Mouse (Mus musculus) forebrain, embryonic 10.5 days (tissue): ENCODE data around the gene Stk40. TPM values are rescaled to one million over a fixed set of nuclear protein-coding genes. Genes with fewer than 3 reads are reported as not detected.

Source experiments
- DNase-seq: peaks from one replicate; pipeline ENCODE4 v3.0.0-alpha.2; 2017; ENCODE audit warnings: low spot score; ENCODE audit errors: extremely low spot score
- H3K27ac ChIP-seq: fragments of 300-500 bp; sonication (generic); 2 replicates; pipeline ENCODE4 v1.5.1; 2016; ENCODE audit warnings: mild to moderate bottlenecking
- H3K27me3 ChIP-seq: fragments of 300-500 bp; sonication (generic); 2 replicates; pipeline ENCODE4 v1.6.1; 2016; ENCODE audit warnings: mild to moderate bottlenecking; ENCODE audit not compliant: poor library complexity, severe bottlenecking
- H3K36me3 ChIP-seq: fragments of 300-500 bp; sonication (generic); replicated peaks from 2 replicates; pipeline ENCODE4 v1.6.1; 2016; ENCODE audit warnings: mild to moderate bottlenecking, moderate library complexity
- H3K4me1 ChIP-seq: fragments of 300-500 bp; sonication (generic); 2 replicates; pipeline ENCODE4 v1.6.1; 2016
- H3K4me3 ChIP-seq: fragments of 300-500 bp; sonication (generic); 2 replicates; pipeline ENCODE4 v1.5.1; 2016; ENCODE audit warnings: mild to moderate bottlenecking, moderate library complexity
- H3K9me3 ChIP-seq: fragments of 300-500 bp; sonication (generic); 2 replicates; pipeline ENCODE4 v1.6.1; 2016; ENCODE audit warnings: mild to moderate bottlenecking, moderate library complexity
- whole genome bisulfite sequencing: fragments of 180-500 bp; shearing (Covaris S2); methylation state at CpG from one replicate; pipeline ENCODE4 v1.1.7; 2016; 5-methylcytosine and 5-hydroxymethylcytosine counted together
- polyA plus RNA-seq: library from polyadenylated mRNA; unstranded; fragments of >200 nt; fragmentation: Nextera tagmentation; extraction: Ambion mirVana; gene quantifications from 2 replicates; pipeline ENCODE4 v1.2.1, GENCODE M21; 2016

The Stk40 gene
- polyA plus RNA-seq, 1 experiment from 2014 or later: 43.7 TPM

DNA sequence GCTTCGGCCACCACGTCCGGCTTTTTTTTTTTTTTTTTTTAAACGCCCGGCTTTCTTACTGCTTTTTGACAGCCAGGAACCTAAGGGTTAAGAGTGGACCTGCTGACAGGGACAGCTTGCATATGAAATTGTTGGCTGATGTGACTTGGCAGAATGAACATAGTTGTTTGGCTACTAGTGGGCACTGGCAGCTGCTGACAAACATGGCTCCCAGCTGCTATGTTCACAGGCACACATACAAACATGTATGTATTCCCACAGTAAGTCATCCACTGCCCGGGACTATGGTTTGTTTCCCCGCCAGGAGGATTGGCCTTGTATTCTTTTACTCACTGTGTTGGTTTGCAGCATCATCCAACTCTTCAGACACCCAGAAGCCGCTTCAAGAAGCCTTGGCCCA lies 13.4 kb downstream of the Stk40 start:
- WGBS: 89% methylated on average over 8 of the region's 8 CpGs
- peaks cover 15% of the 10 kb centered on the region for H3K4me1 ChIP-seq

DNA sequence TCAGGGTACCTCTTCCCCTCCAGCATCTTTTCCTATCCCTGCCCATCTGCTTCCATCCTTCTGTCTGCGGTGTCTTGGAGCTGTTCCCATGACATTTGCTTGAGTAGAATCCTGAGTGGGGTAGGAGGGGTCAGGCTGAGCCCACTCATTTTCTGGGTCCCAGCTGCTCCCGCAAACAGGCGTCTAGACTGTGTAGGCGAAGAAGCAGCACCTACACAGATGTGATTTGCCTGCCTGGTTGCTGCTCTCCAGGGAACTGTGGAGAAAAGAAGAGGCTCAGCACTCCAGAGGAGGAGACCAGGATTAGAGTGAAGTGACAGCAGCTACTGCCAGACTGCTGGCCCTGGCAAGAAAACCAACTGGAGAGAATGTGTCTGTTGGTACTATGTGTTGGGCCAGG lies 14.9 kb downstream of the Stk40 start:
- H3K4me1 ChIP-seq: peaks cover 11% of the 10 kb centered on the region
- 96% methylated on average over 4 of the region's 4 CpGs for WGBS
- no peak overlapping the region for H3K27ac ChIP-seq
- H3K27me3 ChIP-seq: no peaks in the 10 kb centered on the region
- H3K36me3 ChIP-seq: peaks cover 42% of the 10 kb centered on the region
- no peak overlapping the region for H3K4me3 ChIP-seq
- peaks cover 14% of the 10 kb centered on the region for H3K9me3 ChIP-seq
- DNase-seq: no peak

More for the DNA sequence above, 13.4 kb downstream of the Stk40 start:
- Histone ChIP-seq H3K27me3 (no peaks in the 10 kb centered on the region), H3K36me3 (peaks cover 36% of the 10 kb centered on the region), H3K9me3 (peaks cover 12% of the 10 kb centered on the region), H3K4me3 (no peak overlapping the region), H3K27ac (no peak overlapping the region)
- no peak for DNase-seq

DNA sequence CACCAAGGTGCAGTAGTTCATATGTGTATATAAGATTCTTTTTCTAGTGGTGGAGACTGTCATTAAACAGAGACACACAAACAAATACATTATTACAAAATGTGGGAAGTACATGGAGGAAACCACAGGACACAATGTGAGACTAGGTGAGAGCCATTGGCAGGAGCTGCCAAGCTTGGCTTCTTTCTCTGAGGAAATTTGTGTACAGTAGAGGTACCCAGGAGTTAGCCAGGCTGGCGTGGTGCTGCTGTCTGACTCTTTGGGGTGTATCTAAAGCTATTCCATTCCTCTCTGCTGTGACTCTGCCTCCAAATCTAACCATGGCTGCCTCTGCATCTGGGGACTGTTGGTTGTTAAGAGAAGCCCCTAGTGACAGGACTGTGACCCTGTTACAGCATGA lies 15.3 kb downstream of the Stk40 start:
- peaks cover 7% of the 10 kb centered on the region for H3K4me1 ChIP-seq
- H3K4me3 ChIP-seq: no peak overlapping the region
- peaks cover 45% of the 10 kb centered on the region for H3K36me3 ChIP-seq
- H3K9me3 ChIP-seq: peaks cover 14% of the 10 kb centered on the region
- no peak overlapping the region for H3K27ac ChIP-seq
- H3K27me3 ChIP-seq: no peaks in the 10 kb centered on the region
- no peak for DNase-seq
- 82% methylated on average over 1 of the region's 1 CpGs for WGBS

DNA sequence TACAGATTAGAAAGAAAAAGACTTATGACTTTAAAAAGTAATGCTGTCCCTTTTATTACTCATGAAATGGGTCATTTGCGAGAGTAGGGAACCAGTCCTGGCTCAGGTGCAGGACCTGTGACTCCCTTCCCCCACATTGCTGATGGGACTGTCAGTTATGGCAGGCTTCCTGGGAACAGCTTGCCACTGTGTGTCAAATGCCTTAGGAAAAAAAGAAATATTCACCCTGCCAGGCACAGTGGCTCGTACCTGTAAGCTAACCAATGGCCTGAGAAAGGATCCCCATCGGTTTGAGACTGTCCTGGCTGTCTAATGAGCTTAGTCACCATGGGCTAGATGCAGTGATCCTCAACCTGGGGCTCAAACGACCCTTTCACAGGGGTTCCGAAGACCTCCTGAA lies 16.3 kb downstream of the Stk40 start:
- H3K9me3 ChIP-seq: peaks cover 14% of the 10 kb centered on the region
- no peak for DNase-seq
- H3K4me1 ChIP-seq: peaks cover 7% of the 10 kb centered on the region
- H3K4me3 ChIP-seq: no peak overlapping the region
- H3K27ac ChIP-seq: no peak overlapping the region
- 90% methylated on average over 5 of the region's 5 CpGs for WGBS
- no peaks in the 10 kb centered on the region for H3K27me3 ChIP-seq
- peaks cover 54% of the 10 kb centered on the region for H3K36me3 ChIP-seq

DNA sequence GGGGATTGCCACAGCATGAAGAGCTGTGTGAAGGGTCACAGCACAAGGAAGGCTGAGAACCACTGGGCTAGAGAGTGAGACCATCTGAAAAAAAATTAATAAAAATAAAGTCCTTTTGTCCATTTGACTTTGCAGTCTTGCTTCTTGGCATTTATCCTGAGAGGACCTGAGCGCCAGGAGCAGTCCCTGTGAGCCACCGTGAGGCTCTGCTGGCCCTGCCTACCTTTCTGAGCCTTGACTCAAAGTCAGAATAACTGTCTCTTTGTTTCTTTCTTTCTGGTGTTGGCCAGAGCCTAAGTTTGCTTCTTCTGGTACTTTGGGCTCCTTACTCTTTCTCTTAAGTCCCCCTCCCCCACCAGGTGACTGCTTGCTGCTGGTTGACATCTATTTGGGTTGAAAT lies 16.7 kb downstream of the Stk40 start:
- Histone ChIP-seq H3K27ac (no peak overlapping the region), H3K36me3 (peaks cover 58% of the 10 kb centered on the region), H3K27me3 (no peaks in the 10 kb centered on the region), H3K4me3 (no peak overlapping the region), H3K4me1 (peaks cover 7% of the 10 kb centered on the region), H3K9me3 (peaks cover 14% of the 10 kb centered on the region)
- DNase-seq: no peak
- WGBS: 98% methylated on average over 2 of the region's 2 CpGs

DNA sequence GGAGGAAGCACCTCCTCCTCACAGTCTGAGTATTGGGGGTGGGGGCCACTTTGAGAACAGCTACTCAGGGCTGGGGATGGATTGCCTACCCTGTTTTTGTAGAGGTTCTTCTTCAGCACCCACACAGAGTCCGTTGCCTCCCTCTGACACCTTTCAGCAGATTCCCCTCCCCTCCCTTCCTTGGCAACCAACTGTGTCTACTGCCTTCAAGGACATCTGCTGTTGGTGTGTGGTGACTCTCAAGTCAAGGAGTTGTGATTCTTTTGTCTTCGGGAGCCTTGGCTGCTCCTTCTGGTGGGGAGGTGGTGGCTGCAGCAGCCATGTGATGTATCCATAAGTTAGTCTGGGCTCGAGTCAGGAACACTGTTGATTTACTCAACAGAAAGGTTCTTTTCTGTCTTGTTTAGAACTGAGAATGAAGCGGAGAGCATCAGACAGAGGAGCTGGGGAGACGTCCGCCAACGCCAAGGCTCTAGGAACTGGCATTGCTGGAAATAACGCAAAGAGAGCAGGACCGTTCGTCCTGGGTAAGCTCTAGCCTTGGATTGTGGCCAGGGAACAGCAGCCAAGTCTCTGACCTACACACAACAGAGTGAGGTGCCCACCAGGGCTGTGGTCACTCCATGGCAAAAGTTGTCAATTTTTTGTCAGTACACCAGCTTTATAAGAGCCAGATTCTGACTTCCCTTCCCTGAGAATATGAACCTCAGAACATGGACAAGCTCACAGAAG lies 19.7 kb downstream of the Stk40 start:
- H3K27ac ChIP-seq: no peak overlapping the region
- no peak overlapping the region for H3K4me3 ChIP-seq
- H3K27me3 ChIP-seq: no peaks in the 10 kb centered on the region
- peaks cover 4% of the 10 kb centered on the region; the same call in 1 of the 2 replicates for H3K4me1 ChIP-seq
- DNase-seq: no peak
- peaks cover 77% of the 10 kb centered on the region for H3K36me3 ChIP-seq
- 92% methylated on average over 10 of the region's 10 CpGs for WGBS
- peaks cover 14% of the 10 kb centered on the region for H3K9me3 ChIP-seq

DNA sequence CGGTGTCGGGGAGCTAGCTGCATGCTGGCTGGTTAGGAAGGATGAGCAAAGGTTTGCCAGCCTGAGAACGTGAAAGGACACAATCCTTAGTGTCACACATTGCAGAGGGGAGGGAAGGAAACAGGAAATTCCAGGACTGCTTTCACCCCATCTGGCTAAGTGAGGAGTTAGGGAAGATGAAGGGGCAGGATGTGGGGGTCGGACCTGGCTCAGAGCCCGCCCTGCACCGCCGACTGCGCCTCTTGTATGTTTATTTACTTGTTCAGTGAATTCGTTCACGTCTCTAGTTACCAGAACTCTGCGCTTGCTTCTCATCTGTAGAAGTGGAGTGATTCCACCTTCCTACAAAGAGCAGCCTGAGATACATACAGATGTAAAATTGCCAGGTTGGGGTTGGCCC lies 26.7 kb downstream of the Stk40 start:
- no peaks in the 10 kb centered on the region for H3K9me3 ChIP-seq
- no peak overlapping the region for H3K4me3 ChIP-seq
- peak overlapping the region; percentile 30; the same call in 1 of the 2 replicates for H3K27ac ChIP-seq
- no peak for DNase-seq
- H3K27me3 ChIP-seq: no peaks in the 10 kb centered on the region
- peaks cover 39% of the 10 kb centered on the region for H3K4me1 ChIP-seq
- 75% methylated on average over 11 of the region's 11 CpGs for whole genome bisulfite sequencing
- peaks cover 90% of the 10 kb centered on the region for H3K36me3 ChIP-seq

DNA sequence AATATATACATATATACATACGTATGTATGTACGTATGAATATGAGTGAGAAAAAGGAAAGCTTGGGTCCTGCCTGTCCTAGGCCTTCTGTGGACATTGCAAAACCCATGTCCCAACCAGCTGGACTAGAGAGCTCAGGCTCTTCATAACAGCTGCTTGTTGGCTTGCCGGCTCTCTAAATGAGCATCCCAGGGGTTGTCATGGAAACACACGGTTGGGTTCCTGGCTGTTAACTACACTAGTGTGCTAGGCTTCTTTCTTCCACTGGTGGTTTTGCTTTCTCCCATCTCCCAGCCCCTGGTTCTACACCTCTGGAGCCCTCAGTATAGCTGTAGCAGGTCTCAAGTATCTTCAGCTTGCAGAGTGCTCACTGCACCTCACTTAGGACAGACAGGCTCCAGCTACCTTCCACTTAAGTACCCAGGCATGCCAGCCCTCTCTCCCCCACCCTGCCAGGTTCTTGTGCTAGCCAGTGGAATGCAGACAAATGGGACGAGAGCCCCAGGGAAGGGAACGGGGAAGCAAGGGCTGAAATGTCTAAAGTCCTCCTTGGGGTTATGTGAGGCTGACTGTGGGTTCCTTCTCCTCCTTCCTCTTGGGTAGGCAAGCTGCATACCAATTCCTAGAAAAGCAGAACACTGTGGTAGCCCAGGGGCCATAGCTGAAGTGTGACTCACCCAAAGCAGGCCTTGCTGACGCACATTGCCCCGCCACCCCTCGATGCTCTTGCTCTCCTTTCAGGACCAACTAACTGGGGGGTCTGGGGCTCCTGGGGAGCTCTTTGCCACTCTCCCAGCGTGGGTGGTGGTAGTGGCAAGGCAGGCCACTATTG lies 27.7 kb downstream of the Stk40 start:
- Histone ChIP-seq H3K27ac (peak overlapping the region; percentile 25), H3K4me1 (peaks cover 38% of the 10 kb centered on the region), H3K27me3 (no peaks in the 10 kb centered on the region), H3K9me3 (no peaks in the 10 kb centered on the region), H3K4me3 (no peak overlapping the region), H3K36me3 (peaks cover 90% of the 10 kb centered on the region)
- 68% methylated on average over 10 of the region's 10 CpGs for WGBS
- DNase-seq: no peak

DNA sequence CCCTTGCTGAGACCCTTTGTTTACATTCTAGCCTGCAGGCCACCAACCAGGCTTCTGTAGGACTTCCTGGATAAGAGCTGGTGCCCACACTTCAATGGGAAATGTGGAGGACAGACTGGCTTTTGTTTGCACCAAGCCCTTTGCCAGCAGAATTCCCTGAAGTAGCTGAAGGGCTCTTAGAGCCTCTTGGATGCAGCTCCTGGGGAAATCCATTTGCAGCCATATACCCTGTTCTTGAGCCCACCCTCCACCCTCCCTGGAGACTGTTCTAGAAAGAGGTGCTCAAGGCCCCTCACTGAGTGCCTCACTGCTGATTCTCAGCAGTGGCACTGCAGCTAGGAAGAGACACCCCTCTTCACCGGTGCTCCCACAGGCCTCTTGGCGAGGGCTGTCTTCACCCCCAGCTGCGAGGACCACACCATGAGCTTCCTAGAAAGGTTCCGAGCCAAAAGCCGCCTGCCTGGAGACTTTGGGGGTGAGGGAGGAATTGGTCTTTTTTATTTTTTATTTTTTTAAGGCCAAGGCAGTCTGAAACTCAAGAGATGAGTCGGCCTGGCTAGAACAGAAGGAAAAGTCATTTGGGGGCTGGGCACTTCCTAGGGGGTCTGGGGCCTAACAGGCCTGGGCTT lies 29.0 kb downstream of the Stk40 start:
- Histone ChIP-seq H3K9me3 (no peaks in the 10 kb centered on the region), H3K27ac (peak overlapping the region; percentile 25), H3K36me3 (peaks cover 88% of the 10 kb centered on the region), H3K4me1 (peaks cover 36% of the 10 kb centered on the region), H3K4me3 (no peak overlapping the region), H3K27me3 (no peaks in the 10 kb centered on the region)
- 79% methylated on average over 6 of the region's 6 CpGs for WGBS
- no peak for DNase-seq

DNA sequence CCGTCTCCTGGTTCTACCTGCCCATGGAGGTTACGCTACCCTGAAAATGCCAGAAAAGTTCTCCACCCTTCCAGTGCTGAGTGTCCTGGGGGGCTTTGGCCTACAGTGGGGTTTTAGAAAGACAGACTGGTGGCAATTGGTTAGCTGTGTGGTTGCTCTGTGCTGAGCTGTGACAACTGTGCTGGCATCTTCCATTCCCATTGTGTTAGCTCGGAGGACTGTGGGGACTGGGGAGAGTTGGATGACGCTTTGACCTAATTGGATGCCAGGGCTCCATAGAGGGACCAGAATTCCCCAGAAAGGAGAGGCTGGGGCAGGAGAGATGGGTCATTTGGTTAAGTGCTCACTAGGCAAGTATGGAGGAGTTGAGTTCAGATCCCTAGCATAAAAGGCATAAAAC lies 30.5 kb downstream of the Stk40 start:
- peaks cover 36% of the 10 kb centered on the region for H3K4me1 ChIP-seq
- no peak overlapping the region for H3K27ac ChIP-seq
- no peaks in the 10 kb centered on the region for H3K27me3 ChIP-seq
- no peaks in the 10 kb centered on the region for H3K9me3 ChIP-seq
- no peak overlapping the region for H3K4me3 ChIP-seq
- peaks cover 88% of the 10 kb centered on the region for H3K36me3 ChIP-seq
- 94% methylated on average over 4 of the region's 4 CpGs for WGBS
- DNase-seq: no peak

DNA sequence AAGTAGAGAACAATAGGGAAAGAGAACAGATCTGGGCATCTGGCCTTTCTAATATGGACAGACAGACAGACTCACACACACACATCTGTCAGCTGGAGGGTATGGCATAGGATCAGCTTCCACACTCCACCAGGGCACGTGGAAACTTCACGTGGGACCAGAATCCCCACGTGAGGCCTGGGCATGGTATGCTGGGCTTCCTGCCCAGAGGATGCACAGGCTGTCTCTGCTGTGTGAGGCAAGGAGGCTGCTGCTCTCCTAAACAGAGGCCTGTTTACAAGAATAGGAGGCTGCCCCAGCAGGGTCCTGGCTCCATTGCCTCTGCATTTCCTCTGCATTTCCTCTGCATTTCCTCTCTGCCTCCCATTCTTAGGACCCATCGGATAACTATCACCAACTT lies 30.9 kb downstream of the Stk40 start:
- Histone ChIP-seq H3K27me3 (no peaks in the 10 kb centered on the region), H3K9me3 (no peaks in the 10 kb centered on the region), H3K36me3 (peaks cover 88% of the 10 kb centered on the region), H3K4me3 (no peak overlapping the region), H3K4me1 (peaks cover 35% of the 10 kb centered on the region), H3K27ac (no peak overlapping the region)
- DNase-seq: no peak
- 92% methylated on average over 4 of the region's 4 CpGs for WGBS

DNA sequence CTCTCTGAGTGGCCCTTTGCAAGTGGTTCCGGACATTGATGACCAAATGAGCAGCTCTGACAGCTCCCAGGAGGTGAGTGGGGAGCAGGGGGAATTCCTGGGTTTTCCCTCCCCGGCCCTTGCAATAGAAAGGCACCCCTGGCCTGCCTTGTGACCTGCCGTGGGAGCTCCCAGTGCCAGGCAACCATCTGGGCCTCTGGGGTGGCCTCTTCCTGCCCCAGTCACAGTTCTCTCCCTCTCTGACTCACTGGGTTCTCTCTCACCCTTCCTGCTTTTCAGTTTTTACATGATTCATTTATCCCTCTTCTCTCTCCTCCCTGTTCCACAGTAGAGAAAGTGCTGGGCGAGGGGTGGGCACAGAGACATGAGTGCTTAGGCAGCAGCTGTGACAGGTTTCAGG lies 34.0 kb downstream of the Stk40 start:
- no peak overlapping the region for H3K27ac ChIP-seq
- H3K36me3 ChIP-seq: peaks cover 77% of the 10 kb centered on the region
- 87% methylated on average over 4 of the region's 4 CpGs for WGBS

DNA sequence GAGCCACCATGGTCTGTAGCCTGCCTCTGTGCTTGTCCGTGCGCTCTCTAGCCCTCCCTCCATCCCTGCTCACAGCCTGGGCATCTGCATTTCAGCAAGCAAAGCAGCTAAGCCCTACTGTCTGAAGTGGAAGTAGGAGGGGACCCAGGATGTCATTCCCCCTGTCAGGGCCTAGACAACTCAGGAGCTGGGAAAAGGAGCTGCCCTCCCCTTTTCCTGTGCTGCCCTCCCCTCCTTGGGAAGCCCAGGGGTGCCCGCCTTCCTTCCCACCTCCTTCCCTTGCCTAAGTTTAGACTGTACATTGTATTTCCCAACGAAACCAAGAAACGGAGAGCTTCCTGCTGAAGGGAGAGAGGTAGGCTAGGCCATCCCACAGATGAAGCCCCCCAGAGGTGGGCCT lies 37.3 kb downstream of the Stk40 start:
- no peak for DNase-seq
- Histone ChIP-seq H3K9me3 (no peaks in the 10 kb centered on the region), H3K27ac (no peak overlapping the region), H3K36me3 (peaks cover 48% of the 10 kb centered on the region), H3K4me1 (peaks cover 11% of the 10 kb centered on the region), H3K27me3 (peaks cover 2% of the 10 kb centered on the region; the same call in 1 of the 2 replicates), H3K4me3 (no peak overlapping the region)
- WGBS: 63% methylated on average over 5 of the region's 5 CpGs

More for the DNA sequence above, 34.0 kb downstream of the Stk40 start:
- H3K4me1 ChIP-seq: peaks cover 7% of the 10 kb centered on the region
- DNase-seq: no peak
- no peaks in the 10 kb centered on the region for H3K9me3 ChIP-seq
- no peak overlapping the region for H3K4me3 ChIP-seq
- H3K27me3 ChIP-seq: no peaks in the 10 kb centered on the region
